Mouse (Mus musculus) CH12.LX (cell line): ENCODE data around the gene Mt1. TPM values are rescaled to one million over a fixed set of nuclear protein-coding genes. Genes with fewer than 3 reads are reported as not detected.

Experiments used
- DNase-seq: peaks from one replicate; pipeline ENCODE4 v3.0.0-alpha.2; 2013; ENCODE audit errors: extremely low read depth
- H3K27ac ChIP-seq: 2 replicates; pipeline ENCODE4 v1.5.1; 2012; ENCODE audit warnings: low read depth, mild to moderate bottlenecking, control low read depth, moderate library complexity; ENCODE audit not compliant: insufficient read depth
- H3K27me3 ChIP-seq: replicated peaks from 2 replicates; pipeline ENCODE3; 2012; ENCODE audit warnings: inconsistent platforms
- H3K36me3 ChIP-seq, 2 experiments: replicated peaks in 1 of 2; 2 replicates each; pipeline versions ENCODE3 to v1.6.1; 2012; ENCODE audit warnings: inconsistent platforms in 1 of 2, low read length in 1 of 2, mild to moderate bottlenecking in 1 of 2, mixed read lengths in 1 of 2, moderate library complexity in 1 of 2; ENCODE audit not compliant: control insufficient read depth in 1 of 2, insufficient read depth in 1 of 2
- H3K4me1 ChIP-seq, 2 experiments: 2 replicates each; pipeline ENCODE4 v1.6.1; 2012; ENCODE audit warnings: inconsistent platforms in 1 of 2, moderate library complexity in 1 of 2; ENCODE audit not compliant: insufficient read depth in 2 of 2, control insufficient read depth in 1 of 2
- H3K4me2 ChIP-seq: 2 replicates; pipeline ENCODE4 v1.6.1; 2012; ENCODE audit warnings: low read depth, mild to moderate bottlenecking, control low read depth; ENCODE audit not compliant: poor library complexity, insufficient read depth, severe bottlenecking
- H3K4me3 ChIP-seq, 3 experiments: fragments of 150-350 bp in 1 of 3; sonication (generic) in 1 of 3; replicated peaks in 1 of 3; 2 replicates each; pipeline versions ENCODE3 to v1.5.1; 2011 to 2012; ENCODE audit warnings: low read depth in 2 of 3, low read length in 2 of 3, mild to moderate bottlenecking in 2 of 3, moderate library complexity in 2 of 3, control low read depth in 1 of 3, improper control_type of control experiment in 1 of 3, inconsistent platforms in 1 of 3, mixed read lengths in 1 of 3; ENCODE audit not compliant: poor library complexity in 1 of 3
- H3K79me2 ChIP-seq: replicated peaks from 2 replicates; pipeline ENCODE4 v1.6.1; 2012; ENCODE audit warnings: mild to moderate bottlenecking, moderate library complexity; ENCODE audit not compliant: control insufficient read depth, poor library complexity, insufficient read depth, severe bottlenecking; ENCODE audit errors: extremely low read depth
- H3K9ac ChIP-seq: 2 replicates; pipeline ENCODE4 v1.6.1; 2012; ENCODE audit warnings: low read depth, mild to moderate bottlenecking, control low read depth, moderate library complexity; ENCODE audit not compliant: insufficient read depth
- H3K9me3 ChIP-seq: replicated peaks from 2 replicates; pipeline ENCODE3; 2012; ENCODE audit warnings: low read length, inconsistent platforms, mixed read lengths
- BHLHE40 ChIP-seq: IDR thresholded peaks from 2 replicates; pipeline ENCODE4 v1.6.1; 2011; ENCODE audit warnings: mild to moderate bottlenecking, low read depth, low read length, improper control_type of control experiment
- CHD1 ChIP-seq: IDR thresholded peaks from 2 replicates; pipeline ENCODE4 v1.6.1; 2012; ENCODE audit warnings: low read depth, low read length, improper control_type of control experiment, inconsistent platforms
- CHD2 ChIP-seq: IDR thresholded peaks from 2 replicates; pipeline ENCODE4 v1.6.1; 2011; ENCODE audit warnings: low read length, improper control_type of control experiment
- CTCF ChIP-seq, 2 experiments: IDR thresholded peaks in 1 of 2; conservative IDR thresholded peaks in 1 of 2; 2 replicates each; pipeline ENCODE4 v1.5.1; 2011 to 2012; ENCODE audit warnings: low read depth in 2 of 2, low read length in 2 of 2, improper control_type of control experiment in 1 of 2, inconsistent platforms in 1 of 2, mild to moderate bottlenecking in 1 of 2, moderate library complexity in 1 of 2
- IRF4 ChIP-seq: IDR thresholded peaks from 2 replicates; pipeline ENCODE4 v1.6.1; 2014; ENCODE audit warnings: low read depth, mild to moderate bottlenecking, inconsistent platforms, low read length, improper control_type of control experiment
- JUN ChIP-seq: IDR thresholded peaks from 2 replicates; pipeline ENCODE4 v1.6.1; 2011; ENCODE audit warnings: low read depth, mild to moderate bottlenecking, low read length, improper control_type of control experiment, moderate library complexity; ENCODE audit not compliant: insufficient read depth
- KAT2A ChIP-seq: IDR thresholded peaks from 2 replicates; pipeline ENCODE4 v1.6.1; 2012; ENCODE audit warnings: low read length, improper control_type of control experiment, inconsistent platforms; ENCODE audit not compliant: insufficient replicate concordance
- MAFK ChIP-seq: IDR thresholded peaks from 2 replicates; pipeline ENCODE4 v1.6.1; 2011; ENCODE audit warnings: low read length, improper control_type of control experiment; ENCODE audit not compliant: insufficient replicate concordance
- MXI1 ChIP-seq: IDR thresholded peaks from 2 replicates; pipeline ENCODE4 v1.6.1; 2011; ENCODE audit warnings: mild to moderate bottlenecking, low read depth, low read length, improper control_type of control experiment
- MYC ChIP-seq: IDR thresholded peaks from 2 replicates; pipeline ENCODE4 v1.6.1; 2011; ENCODE audit warnings: low read depth, mild to moderate bottlenecking, improper control_type of control experiment, low read length
- NRF1 ChIP-seq: IDR thresholded peaks from 2 replicates; pipeline ENCODE4 v1.6.1; 2014; ENCODE audit warnings: low read depth, mild to moderate bottlenecking, inconsistent platforms, low read length, improper control_type of control experiment, moderate library complexity
- PAX5 ChIP-seq: IDR thresholded peaks from 2 replicates; pipeline ENCODE4 v1.6.1; 2012; ENCODE audit warnings: low read length, inconsistent platforms, mixed read lengths
- POLR2A ChIP-seq: IDR thresholded peaks from 2 replicates; pipeline ENCODE4 v1.6.1; 2011; ENCODE audit warnings: low read depth, mild to moderate bottlenecking, improper control_type of control experiment, low read length
- POLR2AphosphoS2 ChIP-seq: IDR thresholded peaks from 2 replicates; pipeline ENCODE4 v1.6.1; 2011; ENCODE audit warnings: low read depth, low read length, improper control_type of control experiment
- RAD21 ChIP-seq: IDR thresholded peaks from 2 replicates; pipeline ENCODE4 v1.6.1; 2011; ENCODE audit warnings: low read depth, mild to moderate bottlenecking, low read length, improper control_type of control experiment, moderate library complexity
- SIN3A ChIP-seq: IDR thresholded peaks from 2 replicates; pipeline ENCODE4 v1.6.1; 2012; ENCODE audit warnings: low read length, improper control_type of control experiment, inconsistent platforms
- USF1 ChIP-seq: IDR thresholded peaks from 2 replicates; pipeline ENCODE4 v1.6.1; 2014; ENCODE audit warnings: low read depth, mild to moderate bottlenecking, inconsistent platforms, low read length, improper control_type of control experiment
- USF2 ChIP-seq: conservative IDR thresholded peaks from 2 replicates; pipeline ENCODE4 v1.6.1; 2011; ENCODE audit warnings: low read depth, low read length, improper control_type of control experiment
- ZKSCAN1 ChIP-seq: IDR thresholded peaks from 2 replicates; pipeline ENCODE4 v1.6.1; 2012; ENCODE audit warnings: low read depth, inconsistent platforms, low read length, improper control_type of control experiment, borderline replicate concordance
- dilution Hi-C: fragments of 300-500 bp; cut with MboI; formaldehyde crosslinking; loops from 2 replicates; pipeline ENCODE4 v1.14.3; 2020; ENCODE audit warnings: low sequenced_read_pairs; ENCODE audit not compliant: extremely low pct_unique_long_range_greater_than_20kb, extremely low pct_ligation_motif_present
- in situ Hi-C: fragments of 300-500 bp; cut with MboI; formaldehyde crosslinking; loops from 3 replicates; pipeline ENCODE4 v1.14.3; 2019; ENCODE audit warnings: low sequenced_read_pairs, low pct_ligation_motif_present, low pct_unique_long_range_greater_than_20kb, mixed read lengths
- polyA plus RNA-seq: library from polyadenylated mRNA; unstranded; fragments of >175 nt; gene quantifications from 2 replicates; pipeline ENCODE4 v1.2.1, GENCODE M21; 2012; ENCODE audit warnings: low read depth; ENCODE audit not compliant: insufficient read length
- total RNA-seq, 2 experiments: library from RNA; depleted of rRNA; stranded (reverse); fragments of 300-350 nt in 1 of 2; fragments of >200 nt in 1 of 2; gene quantifications; 2 replicates each; pipeline ENCODE4 v1.2.3; 2012 to 2014

The Mt1 gene
- total and polyA plus RNA-seq, 3 experiments, result 19.9 to 239 (median 62.7) TPM

DNA sequence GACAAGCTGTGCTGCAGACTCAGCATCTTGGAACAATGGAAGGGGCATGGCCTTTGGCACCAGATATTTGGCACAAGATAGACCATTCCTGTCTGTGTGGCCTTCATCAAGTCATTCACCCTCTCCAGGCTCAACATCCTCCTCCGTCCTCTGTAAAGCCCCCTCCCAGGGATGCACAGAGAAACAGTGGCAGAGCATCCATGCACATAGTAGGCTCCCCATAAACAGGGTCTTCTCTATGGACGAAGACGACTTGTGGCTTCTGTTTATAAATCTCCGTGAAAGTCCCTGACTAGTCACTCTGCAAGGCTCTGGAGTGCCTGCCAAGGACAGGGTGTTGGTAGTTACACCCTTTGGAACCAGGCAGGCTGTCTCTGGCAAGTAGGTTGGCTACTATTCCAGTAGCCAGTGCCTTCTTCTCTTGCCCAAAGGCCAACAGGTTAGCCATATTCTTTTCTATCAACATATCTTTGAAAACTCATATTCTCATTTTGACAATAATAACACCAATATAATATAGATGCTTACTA is 38.6 kb upstream of the Mt1 start:
- no peaks in the 10 kb centered on the region for H3K4me1 ChIP-seq
- no peaks in the 10 kb centered on the region for H3K79me2 ChIP-seq
- in situ Hi-C loops, result no loop called here
- no peak overlapping the region for H3K27ac ChIP-seq
- H3K4me3 ChIP-seq, result no peak overlapping the region
- H3K9ac ChIP-seq, result no peak overlapping the region
- no peaks in the 10 kb centered on the region for H3K36me3 ChIP-seq
- peaks cover 5% of the 10 kb centered on the region for H3K9me3 ChIP-seq
- dilution Hi-C loops, result no loop called here
- no peak for TF ChIP-seq MXI1
- TF ChIP-seq MYC, result no peak
- TF ChIP-seq BHLHE40, result no peak
- no peak overlapping the region for H3K4me2 ChIP-seq
- peaks cover 5% of the 10 kb centered on the region for H3K27me3 ChIP-seq
- no peak for DNase-seq

DNA sequence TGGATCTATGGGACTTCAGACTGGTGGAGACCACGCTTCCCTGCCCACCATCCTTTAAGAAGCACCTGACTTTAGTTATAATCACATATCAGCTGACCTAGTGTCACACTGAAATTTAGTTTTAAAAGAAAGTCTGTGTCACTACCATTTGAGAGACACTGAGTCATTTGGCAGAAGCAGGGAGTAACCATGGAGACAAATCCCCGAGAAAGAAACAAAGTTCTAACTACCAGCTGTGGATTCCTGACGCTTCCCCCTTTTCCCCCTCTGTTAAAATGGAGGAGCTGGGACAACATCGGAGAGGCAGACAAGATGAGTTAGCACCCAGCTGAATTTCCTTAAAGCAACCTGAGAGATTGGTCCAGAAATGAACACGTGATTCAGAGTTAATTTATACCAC is 30.6 kb upstream of the Mt1 start:
- H3K4me1 ChIP-seq, result peaks cover 9 to 15% of the 10 kb centered on the region in 2 experiments
- TF ChIP-seq JUN (no peak), BHLHE40 (no peak), IRF4 (no peak), CHD2 (no peak), POLR2AphosphoS2 (no peak), RAD21 (no peak), POLR2A (no peak), MXI1 (no peak), USF1 (no peak), SIN3A (no peak), PAX5 (no peak), MYC (no peak), MAFK (no peak), CTCF (conservative IDR thresholded peaks at IDR 0.05 in 1 of 2, IDR thresholded peaks at IDR 0.05 in 1 of 2; ENCODE audit: low read depth in 2 of 2, low read length in 2 of 2) (no peak), USF2 (no peak), KAT2A (no peak), NRF1 (no peak), CHD1 (no peak), ZKSCAN1 (no peak)
- DNase-seq, result no peak
- no peak overlapping the region for H3K4me2 ChIP-seq
- in situ Hi-C loops, result no loop called here
- no peak overlapping the region for H3K27ac ChIP-seq
- no peaks in the 10 kb centered on the region for H3K27me3 ChIP-seq
- H3K9me3 ChIP-seq, result no peaks in the 10 kb centered on the region
- H3K9ac ChIP-seq, result no peak overlapping the region
- H3K4me3 ChIP-seq, result no peak overlapping the region
- H3K79me2 ChIP-seq, result no peaks in the 10 kb centered on the region
- dilution Hi-C loops, result no loop called here
- H3K36me3 ChIP-seq, result no peaks in the 10 kb centered on the region
